Mouse (Mus musculus) adrenal gland, adult 8-10 months (tissue): ENCODE results near the gene Gemin8. TPM values are rescaled to one million over a fixed set of nuclear protein-coding genes. Genes with fewer than 3 reads are reported as not detected.

Experiments
- DNase-seq: peaks from one replicate; pipeline ENCODE4 v3.0.0; 2022
- total RNA-seq, 4 experiments: library from RNA; stranded (reverse); gene quantifications; 2 replicates each; pipeline ENCODE4 v1.2.4; 2022

Gene Gemin8
- total RNA-seq, result 10 to 100 TPM in 3 of 4 experiments, 1 to 10 TPM in 1; 8.4 to 13.3 (median 11.6) TPM

DNA sequence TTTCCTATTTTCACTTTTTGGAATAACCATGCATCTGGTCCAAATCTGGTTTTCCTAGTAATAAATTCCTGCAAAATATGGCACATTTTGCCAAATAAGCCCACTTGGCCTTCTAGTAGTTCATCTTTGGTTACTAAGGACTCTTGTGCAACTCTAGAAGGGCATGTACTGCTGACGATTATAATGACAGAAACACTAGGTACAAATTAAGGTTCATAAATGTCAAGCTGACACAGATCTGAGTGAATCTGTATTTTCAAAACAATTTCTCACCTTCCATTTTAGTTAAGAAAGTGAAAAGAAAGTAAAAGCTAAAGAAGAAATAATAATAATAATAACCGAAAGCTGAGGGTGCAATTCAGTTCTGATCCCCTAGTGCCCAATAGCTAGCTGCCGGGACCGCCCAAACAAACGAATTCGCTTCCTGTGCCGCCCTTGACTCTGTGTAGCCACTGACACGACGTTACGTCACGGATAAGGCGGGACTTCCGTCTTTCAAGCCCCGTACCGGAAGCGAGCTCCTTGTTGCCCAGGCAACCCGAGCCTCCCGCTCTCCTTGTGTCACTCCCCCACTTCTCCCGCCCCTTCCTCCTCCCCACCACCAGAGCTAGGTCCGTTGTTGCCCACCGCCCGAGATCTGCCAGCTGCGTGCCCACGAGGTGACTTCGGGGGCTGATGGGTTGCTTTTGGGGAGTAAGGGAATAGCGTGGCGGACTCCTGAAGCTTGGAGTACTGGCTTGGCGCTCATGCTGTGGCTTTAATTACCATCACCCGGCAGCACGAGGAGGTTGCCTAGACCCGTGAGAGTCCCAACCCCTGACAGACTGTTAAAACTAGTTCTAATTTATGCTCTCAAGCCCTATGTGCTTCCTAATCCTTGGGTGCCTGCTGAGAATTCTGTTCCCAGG, at the start of gene Gemin8:
Gemin8 (plus strand) TSS at position 563 of the 908 bp plus-strand sequence.
- peak; percentile 93 for DNase-seq

DNA sequence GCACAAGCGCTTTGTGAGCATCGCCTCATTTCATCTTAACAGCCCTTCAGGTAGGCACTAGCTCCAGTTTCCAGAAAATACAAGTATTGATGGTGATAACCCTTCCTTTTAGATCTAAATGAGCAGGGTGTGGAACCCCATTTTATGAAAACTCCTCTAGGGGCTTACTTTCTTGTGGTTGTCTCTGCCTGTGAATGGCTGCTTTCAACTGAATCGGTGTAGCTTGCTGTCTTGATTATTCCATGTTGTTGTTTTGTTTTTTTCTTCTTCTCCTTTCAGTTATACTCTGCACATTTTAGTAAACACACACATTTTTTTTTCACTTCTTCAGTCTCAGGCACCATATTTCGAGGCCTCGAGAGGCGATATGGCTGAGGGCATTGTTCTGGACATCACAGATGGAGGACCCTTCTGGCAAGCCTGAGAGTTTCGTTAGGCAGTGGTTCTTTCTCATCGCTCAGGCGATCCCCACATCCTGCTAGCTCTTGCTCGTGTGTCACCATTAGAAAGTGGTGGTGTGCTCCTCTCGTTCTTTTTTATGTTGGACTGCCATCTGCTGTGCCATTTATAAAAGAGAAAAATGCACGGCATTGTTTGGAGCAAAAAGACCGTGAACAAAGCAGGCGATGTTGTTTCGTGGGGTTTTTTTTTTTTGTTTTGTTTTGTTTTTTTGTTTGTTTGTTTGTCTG, 23.0 kb upstream of the Gemin8 start:
- DNase-seq, result no peak

DNA sequence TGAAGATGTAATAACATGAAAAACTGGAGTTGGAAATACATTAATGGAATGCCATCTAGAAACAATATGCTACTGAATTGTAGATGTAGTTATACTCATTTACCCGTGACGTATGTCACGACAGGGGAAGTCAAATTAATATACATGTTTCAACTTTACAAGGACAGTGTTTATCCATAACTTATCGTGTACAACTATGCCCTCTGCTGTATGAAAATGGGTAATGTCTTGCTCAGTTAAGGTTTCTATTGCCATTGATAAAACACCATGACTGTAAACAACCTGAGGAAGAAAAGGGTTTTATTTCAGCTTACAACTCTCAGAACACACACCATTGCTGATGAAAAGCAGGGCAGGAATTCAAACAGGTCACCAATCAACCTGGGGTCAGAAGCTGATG, 7.5 kb upstream of the Gemin8 start:
- no peak for DNase-seq

DNA sequence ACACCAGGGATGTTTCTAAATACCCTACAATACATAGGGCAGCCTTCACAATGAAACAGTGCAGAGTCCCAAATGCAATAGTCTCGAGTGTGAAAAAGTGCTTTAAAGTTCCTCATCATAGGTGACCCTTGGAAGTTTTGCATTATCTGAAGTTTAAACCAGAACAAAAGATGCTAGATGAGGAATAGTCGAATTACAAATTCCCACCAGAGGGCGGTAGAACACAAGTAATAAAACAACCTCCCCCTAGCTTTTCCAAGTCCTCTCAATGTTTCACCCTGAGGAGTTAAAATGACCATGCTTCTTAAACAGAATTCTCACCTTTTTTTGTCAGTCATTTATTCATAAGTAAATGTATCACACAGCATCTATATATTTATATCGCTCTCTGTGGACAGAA, 2.9 kb upstream of the Gemin8 start:
- DNase-seq, result no peak

DNA sequence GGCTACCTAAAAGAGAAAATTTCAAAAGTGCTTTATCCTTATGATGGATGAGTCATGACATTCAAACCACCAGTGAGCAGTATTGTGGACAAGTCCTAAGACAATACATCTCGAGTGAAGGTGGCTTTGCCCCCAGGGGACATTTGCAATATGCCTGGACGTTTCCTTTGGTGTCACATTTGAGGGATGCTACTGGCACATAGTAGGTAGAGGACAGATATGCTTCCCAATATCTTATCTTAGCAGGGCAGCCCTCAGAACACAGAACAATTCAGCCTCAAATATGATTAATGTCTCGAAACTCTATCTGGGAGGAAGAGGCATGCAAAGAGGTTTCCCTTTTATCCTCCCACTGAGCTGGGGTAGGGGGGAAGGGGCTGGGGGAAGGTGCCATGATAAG, 2.3 kb upstream of the Gemin8 start:
- no peak for DNase-seq

DNA sequence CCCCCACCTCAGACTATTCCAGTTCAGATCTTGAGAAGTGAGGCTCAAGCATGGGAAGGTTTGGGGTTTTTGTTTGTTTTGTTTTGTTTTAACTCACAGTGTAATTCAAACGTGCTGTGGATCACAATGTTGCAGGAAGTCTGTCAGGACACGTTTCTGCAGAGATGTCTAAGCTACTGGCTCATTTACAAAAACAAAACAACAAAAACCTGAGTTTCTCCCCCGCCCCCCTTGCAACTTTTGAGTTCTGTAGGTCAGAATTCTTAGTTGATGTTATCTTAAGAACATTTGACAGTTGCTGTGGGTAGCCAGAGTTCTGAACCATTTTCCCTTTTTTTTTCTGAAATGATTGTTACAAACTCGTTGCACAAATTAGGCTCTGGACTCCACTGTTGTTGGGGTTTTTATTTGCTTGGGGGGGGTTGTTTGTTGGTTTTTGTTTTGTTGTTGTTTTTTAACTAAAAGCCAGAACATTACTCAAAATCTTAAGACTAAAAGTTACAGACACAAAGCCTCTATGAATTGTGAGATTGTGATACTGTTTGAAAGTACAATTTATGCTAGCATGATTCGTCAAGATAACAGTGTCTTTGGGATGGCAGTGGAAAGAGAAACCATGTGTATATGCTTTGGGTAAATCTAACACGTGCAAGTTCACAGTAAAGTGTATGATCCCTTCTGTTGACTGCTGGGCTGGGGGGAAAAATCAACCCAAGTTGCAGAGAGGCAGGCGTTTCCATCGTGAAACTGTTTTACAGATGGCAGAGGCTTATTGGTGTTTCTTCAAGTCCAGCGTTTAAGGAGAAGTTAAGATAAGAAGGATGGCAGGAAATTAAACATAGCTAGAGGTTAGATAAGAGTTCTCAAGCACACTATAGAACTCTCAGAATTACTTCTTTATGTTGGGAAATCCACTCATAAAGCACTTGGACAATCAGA, 815 bp downstream of the Gemin8 start:
- DNase-seq, result no peak

DNA sequence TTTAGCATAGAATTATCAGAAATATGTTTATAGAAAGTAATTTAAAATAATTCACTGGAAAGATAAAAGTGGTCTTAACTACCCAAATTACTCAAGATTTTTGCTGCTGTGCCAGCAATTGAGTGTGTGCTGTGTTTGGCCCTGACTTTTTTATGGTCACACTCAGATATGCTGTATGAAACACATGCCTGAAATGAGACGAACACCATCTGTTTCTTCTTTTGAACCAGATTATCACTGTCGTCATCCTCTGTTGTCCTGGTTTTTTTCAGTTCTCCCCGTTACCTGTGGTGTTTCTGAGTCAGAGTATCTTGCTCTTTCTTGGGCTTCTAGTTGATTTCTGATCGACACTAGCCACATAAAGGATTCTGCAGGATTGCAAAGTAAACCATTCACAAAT, 1.8 kb downstream of the Gemin8 start:
- DNase-seq, result no peak

DNA sequence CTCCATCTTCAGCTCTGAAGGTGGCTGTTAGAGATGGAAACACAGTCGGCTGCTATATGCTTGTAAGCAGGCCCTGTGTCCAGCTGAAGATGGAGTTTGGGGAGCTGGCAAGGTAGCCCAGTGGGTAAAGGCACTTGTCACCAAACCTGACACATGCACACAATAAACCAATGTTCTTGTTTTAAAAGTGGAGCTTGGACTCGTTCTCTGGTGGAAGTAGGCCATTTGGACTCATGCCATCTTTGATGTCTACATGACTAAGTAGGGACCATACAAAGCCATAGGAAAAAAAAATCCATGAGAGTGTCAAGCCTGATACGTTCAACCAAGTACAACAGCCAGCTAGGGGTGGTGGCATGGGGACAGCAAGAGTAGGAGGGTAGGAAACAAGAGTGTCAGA, 2.4 kb downstream of the Gemin8 start:
- DNase-seq, result no peak

DNA sequence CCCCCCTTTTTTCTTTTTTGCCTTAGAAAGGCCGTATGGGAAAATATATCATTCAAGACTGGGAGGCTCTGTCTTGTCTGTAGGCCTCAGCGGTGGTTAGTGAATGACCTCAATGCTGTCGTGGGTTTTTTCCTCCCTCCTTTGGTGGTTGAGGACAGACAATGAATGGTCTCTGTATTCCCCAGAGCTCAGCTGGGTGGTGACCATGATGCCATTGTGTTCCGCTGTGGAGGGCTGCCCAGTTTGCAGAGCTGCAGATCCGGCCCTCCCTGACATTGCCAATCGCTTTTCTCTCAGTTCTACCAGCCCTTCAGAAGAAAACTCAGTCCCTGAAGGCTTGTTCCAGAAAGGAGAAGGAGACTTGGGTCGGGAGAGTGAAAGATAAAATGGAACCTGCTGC, 3.5 kb downstream of the Gemin8 start:
- DNase-seq, result no peak

DNA sequence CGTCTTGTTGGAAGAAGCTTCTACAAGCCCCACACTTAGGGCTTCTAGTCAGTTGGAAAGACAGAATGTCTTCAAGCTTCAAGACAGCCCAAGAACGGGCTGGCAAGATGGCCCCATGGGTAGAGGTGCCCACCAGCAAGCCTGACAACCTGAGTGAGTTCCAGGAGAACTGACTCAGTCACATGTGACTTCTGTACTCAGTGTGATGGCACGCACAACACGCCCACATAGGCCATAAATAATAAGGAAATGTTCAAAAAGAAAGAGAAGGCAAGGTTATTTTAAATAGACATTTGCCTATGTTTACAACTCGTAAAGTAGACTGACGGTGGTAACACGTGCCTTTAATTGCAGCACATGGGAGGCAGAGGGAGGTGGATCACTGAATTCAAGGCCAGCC, 7.7 kb downstream of the Gemin8 start:
- peak; percentile 4 for DNase-seq

DNA sequence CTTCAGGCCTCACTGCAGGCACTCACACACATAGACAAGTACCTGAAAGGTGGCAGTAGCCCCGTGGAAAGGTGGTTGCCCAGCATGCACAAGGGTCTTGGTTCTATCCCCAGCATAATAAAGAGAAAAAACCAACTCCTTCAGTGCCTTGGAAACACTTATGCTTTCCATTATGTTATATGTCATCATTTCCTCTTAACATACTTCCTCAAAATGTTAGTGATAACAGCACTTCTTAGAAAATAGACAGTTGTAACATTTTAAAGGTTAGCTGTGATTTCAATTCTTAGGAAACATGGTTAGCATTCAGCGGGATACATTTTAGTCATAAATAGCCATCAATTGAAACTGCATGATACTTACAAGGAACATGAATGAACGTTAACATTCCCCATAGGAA, 12.8 kb downstream of the Gemin8 start:
- no peak for DNase-seq

DNA sequence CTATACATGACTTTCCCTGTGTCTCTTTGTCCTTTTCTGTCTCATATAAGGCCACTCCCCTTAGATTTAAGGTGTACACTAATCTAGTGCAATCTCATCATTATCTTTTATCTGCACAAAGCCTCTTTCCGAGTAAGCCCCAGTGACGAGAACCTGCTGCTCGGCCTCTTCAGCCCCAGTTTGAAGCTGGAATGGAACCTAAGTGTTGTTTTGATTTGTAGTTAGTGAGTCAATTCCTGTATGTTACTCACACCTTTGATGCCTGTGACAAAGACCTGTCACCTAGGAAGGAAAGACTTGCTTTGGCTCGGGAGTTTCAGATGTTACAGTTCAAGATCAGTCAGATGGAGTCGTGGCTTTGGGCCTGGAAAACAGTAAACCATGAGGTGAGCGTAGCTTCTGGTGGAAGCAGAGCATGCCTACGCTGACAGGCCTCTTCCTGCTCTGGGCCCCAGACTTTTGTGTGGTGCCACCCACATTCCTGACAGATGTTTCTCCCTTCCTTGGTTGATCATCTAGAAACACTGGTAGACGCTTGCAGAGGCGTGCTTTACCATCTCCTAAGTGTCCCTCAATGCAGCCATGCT, 15.2 kb downstream of the Gemin8 start:
- DNase-seq, result no peak

DNA sequence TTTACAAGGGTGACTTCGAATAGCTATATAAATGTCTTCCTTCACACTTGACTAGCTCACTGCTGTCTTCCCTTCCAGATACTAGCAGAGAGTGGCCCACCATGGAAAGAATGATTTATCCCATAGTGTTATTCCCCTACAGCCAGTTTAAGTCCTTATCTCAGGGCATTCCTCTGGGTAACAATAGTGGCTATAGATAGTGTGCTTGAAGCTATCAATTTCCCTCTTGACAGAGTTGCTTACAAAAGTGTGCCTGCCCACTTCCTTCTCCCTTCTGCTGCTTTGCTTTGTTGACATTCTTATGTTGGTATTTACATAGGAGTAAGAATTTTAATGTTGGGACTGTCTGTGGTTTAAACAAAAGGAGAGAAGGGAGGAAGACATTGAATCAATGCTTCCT, 17.5 kb downstream of the Gemin8 start:
- no peak for DNase-seq

DNA sequence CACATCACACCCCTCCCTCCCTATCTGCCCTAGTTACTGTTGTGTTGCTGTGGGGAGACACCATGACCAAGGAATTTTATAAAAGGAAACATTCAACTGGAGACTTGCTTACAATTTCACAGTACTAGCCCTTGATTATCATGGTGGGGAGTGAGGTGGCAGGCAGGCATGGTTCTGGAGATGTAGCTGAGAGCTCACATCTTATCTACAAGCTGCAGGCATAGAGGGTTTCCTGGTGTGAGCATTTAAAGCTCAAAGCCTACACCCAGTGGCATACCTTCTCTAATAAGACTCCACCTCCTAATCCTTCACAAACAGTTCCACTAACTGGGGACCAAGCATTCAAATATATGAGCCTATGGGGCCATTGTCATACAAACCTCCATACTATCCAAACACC, 26.1 kb downstream of the Gemin8 start:
- no peak for DNase-seq

DNA sequence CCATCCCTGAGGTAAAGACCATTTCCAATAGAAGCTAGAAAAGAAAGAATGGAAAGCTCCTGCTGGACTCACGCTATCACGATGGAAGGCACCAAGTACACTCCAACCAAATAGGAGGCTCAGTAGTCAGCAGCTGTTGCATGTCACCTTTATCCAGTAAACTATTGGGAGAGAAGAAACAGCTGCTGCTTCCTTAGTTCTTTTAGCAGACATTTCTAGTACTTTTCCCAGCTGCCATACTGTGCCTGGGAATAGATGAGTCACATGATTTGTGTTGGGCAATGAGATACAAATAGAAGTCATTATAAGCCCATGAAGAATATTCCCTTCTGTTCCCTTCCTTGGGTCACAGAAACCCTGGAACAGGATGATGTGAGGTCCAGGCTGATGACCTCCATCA, 28.0 kb downstream of the Gemin8 start:
- DNase-seq, result no peak

DNA sequence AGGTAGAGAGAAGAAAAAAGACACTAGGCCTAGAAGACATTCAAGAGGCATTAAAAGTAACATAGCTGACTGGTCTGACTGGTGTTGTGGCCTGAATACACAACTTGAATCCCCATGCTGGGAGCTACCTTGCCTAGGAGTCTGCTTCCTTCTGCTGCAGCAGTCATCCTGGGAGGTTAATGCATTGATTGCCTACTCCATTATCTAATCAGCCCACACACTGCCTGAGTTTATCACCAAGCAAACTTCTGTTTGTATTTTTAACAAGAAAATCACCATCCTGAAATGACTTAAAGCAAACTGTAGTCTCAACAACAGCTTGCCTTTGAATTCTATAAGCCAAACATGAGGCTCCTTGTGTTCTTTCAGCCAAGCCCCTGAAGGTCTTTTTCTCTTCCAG, 29.6 kb downstream of the Gemin8 start:
- no peak for DNase-seq

DNA sequence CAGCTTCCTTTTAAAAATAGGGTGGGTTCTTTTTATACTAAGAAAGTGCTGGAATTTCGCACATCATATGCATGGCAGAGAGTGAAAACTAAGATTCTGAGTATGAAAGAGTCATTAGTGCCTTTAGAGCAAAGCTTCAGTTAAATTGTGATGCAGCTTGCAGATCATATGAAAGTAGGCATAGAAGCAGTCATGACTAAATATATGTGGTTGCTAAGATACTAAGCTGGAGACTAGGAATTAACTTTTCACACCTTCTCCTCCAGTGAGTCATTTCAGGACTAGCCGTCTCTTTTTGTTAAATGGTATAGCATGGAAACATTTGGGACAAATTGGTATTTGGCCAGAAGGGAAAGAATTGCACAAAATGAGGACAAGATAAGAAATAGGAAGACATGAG, 44.3 kb downstream of the Gemin8 start:
- DNase-seq, result no peak

DNA sequence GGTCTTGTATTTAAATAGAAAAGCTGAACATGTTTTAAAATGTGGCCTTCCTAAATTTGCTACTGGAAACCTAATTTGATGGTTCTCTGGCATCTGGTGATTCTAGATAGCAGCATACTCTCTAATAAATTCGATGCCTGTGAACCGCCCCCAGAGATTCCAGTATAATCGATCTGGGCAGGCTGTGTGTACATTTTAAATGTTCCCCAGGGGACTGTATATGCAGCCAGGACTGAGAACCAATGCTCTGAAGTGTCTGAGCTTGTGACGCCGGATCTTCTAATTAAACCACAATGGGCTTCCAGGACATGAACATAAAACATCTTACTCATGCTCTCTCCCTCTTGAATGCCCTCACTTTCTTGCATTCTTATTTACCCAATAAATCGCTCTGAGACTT, 46.0 kb downstream of the Gemin8 start:
- no peak for DNase-seq

DNA sequence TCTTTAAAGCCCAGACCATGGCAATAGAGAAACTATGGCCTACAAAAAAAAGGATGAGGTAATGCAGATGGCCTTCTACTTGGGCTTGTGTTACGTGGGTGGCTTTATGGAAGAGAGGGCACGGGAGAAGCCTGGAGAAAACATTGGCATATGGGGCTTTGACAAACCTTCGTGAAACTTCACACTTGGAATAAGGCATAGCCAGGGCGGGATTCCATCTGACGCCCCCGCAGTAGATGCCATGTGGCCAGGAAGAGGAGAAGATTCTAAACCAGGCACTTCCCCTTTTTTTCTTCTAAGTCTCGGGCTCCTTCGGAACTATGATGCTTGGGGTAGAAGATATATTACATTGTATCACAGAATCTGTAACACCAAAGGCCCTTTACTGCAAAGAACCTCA, 46.5 kb downstream of the Gemin8 start:
- no peak for DNase-seq

DNA sequence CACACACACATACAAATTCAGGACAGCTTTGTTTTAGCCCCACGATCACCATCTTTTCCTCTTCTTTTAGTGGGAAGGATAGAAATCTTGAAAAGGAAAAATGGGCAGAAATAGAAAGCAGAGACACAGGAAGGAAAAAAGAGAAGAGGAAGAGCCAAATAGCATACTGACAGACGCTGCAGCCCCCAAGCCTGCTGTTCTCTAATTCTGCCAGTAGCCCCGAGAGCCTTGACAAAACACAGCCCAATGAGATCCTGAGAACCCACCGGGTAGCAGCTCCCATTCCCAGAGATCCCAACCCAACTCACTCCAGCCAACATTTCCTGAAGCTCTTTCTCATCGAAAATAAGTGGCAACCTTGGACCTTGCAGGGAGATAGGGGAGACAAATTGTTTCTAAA, 49.1 kb downstream of the Gemin8 start:
- no peak for DNase-seq

DNA sequence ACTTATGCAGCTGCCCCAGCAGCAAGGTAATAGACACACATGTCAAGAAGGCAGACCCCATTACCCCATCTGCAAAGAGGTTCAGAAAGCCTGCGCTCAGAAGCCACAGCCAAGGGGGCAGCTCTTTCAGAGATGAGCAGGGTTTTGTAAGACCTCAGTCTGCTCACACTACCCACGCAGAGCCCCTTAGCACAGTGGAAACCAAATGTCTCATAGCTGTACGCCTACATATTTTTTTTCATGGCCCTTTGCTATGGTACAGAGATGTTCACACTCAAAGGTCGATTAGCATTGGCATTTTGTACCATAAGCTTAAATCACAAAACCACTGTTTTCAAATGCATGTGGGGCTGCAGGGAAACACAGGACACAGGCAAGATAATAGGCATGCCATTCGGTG, 56.6 kb downstream of the Gemin8 start:
- DNase-seq, result no peak

DNA sequence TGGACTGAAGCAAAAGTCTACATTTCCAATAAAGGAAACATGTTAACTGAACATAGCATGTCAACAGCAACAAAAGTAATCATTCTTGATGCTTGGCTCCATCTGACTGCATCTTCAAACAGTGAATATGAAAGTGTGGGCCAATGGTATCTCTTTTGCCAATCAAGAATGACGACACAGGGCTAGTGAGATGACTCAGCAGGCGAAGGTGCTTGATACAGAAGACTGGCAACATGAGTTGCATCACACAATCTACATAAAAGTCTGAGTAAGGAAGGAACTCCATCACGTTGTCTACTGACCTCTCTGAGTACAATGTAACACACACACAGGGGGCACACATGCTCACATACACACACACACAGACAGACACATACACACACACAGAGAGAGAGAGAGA, 59.5 kb downstream of the Gemin8 start:
- DNase-seq, result no peak
